Mouse (Mus musculus) spleen, adult 2 months (tissue): ENCODE results near the gene Slc18a2. TPM values are rescaled to one million over a fixed set of nuclear protein-coding genes. Genes with fewer than 3 reads are reported as not detected.

Experiments
- DNase-seq, 2 experiments: peaks; one replicate each; pipeline versions ENCODE4 v3.0.0 to v3.0.0-alpha.2; 2012 to 2021; ENCODE audit warnings: low spot score in 2 of 2, low read depth in 1 of 2
- H3K27ac ChIP-seq: fragments of 200-500 bp; 2 replicates; pipeline ENCODE4 v1.5.1; 2012; ENCODE audit warnings: low read length, inconsistent platforms; ENCODE audit not compliant: insufficient read depth
- H3K27me3 ChIP-seq: fragments of 200-500 bp; 2 replicates; pipeline ENCODE4 v1.6.1; 2012; ENCODE audit warnings: mild to moderate bottlenecking, moderate library complexity, low read length, inconsistent platforms; ENCODE audit not compliant: control insufficient read depth, insufficient read depth
- H3K36me3 ChIP-seq: fragments of 200-500 bp; 2 replicates; pipeline ENCODE4 v1.6.1; 2012; ENCODE audit warnings: mild to moderate bottlenecking, low read length, inconsistent platforms; ENCODE audit not compliant: control insufficient read depth, insufficient read depth
- H3K4me1 ChIP-seq: fragments of 200-500 bp; 2 replicates; pipeline ENCODE4 v1.6.1; 2011; ENCODE audit warnings: inconsistent platforms; ENCODE audit not compliant: control insufficient read depth, insufficient read depth, insufficient read length
- H3K4me3 ChIP-seq: fragments of 200-500 bp; 2 replicates; pipeline ENCODE4 v1.5.1; 2011; ENCODE audit warnings: mild to moderate bottlenecking, inconsistent platforms; ENCODE audit not compliant: insufficient read depth, insufficient read length; ENCODE audit errors: extremely low read depth
- CTCF ChIP-seq: fragments of 200-500 bp; IDR thresholded peaks from 2 replicates; pipeline ENCODE4 v1.5.1; 2011; ENCODE audit warnings: mild to moderate bottlenecking, inconsistent platforms; ENCODE audit not compliant: insufficient read depth, insufficient read length, insufficient replicate concordance; ENCODE audit errors: extremely low read depth
- POLR2A ChIP-seq: fragments of 200-500 bp; IDR thresholded peaks from 2 replicates; pipeline ENCODE4 v1.6.1; 2011; ENCODE audit warnings: low read depth, low read length, inconsistent platforms
- WGBS: fragments of 180-500 bp; shearing (Covaris S2); methylation state at CpG from one replicate; pipeline ENCODE4 v1.1.7; 2018; 5-methylcytosine and 5-hydroxymethylcytosine counted together
- polyA plus RNA-seq: library from polyadenylated mRNA; depleted of rRNA; stranded (reverse); fragments of >200 nt; gene quantifications from 2 replicates; pipeline ENCODE4 v1.2.3, GENCODE M21; 2012

The Slc18a2 gene
- polyA plus RNA-seq, 1 experiment, result 0.65 TPM

DNA sequence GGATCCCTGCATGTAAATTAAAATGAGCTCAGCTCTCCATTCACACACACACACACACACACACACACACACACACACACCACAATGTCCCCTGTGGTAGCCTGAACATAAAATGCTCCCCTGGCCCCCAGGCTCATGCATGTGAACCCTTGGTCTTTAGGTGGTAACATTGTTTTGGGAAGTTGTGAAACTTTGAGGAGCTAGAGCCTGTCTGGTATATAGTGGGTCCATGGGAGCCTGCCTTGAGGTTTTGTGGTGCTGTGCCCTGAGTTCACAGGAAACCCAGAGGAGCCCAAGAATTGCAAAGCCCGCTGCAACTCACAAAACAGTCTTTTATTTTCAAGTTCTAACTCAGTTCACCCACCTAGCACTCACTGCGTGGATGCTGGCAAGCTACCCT is 8.0 kb upstream of the Slc18a2 start:
- Histone ChIP-seq H3K27me3 (no peaks in the 10 kb centered on the region), H3K36me3 (no peaks in the 10 kb centered on the region), H3K4me1 (no peaks in the 10 kb centered on the region), H3K4me3 (no peak overlapping the region), H3K27ac (no peak overlapping the region)
- TF ChIP-seq POLR2A, result no peak
- no peak for TF ChIP-seq CTCF
- no peak for DNase-seq
- 17% methylated on average over 2 of the region's 2 CpGs for WGBS

DNA sequence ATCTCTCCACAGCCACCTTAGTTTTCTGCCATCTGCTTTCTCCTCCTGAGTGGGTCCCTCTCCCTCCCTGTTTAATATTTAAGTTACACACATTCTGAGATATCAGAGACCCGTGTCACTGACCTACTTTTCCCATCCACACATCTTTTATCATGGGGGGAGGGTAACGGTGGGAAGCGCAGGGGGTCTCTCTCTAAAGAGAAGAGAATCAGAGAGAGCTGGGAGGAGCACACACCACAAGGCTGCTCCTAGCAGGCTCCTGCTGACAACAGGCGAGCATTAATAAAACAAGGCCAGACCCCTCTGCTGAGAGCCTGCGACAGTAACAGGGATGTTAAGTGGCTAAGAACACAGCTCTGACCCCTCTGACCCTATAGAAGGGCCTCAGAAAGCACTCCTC is 1.1 kb upstream of the Slc18a2 start:
- TF ChIP-seq CTCF, result no peak
- TF ChIP-seq POLR2A, result no peak

DNA sequence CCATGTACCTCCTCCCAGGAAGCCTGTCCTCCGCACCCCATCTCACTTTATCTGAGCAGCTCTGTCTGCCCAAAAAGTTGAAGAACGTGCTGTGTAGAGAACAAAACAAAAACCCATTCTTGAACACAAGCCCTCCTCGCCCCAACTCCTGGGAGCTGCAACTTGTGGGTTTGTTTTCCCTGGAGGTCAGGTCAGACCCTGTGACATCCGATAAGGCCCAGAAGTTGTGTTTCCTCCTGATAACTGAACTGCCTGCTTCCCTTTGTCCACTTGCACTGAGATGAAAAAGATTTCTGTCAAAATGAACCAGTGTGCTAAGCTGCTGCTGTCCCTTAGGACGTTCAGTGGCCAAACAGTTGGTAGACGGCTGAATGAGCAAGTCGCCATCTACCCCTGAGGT is 908 bp downstream of the Slc18a2 start:
- WGBS, result 40% methylated on average over 7 of the region's 7 CpGs
- Histone ChIP-seq H3K4me3 (no peak overlapping the region), H3K4me1 (peaks cover 2% of the 10 kb centered on the region; the same call in 1 of the 2 replicates), H3K27ac (no peak overlapping the region), H3K27me3 (no peaks in the 10 kb centered on the region), H3K36me3 (no peaks in the 10 kb centered on the region)
- DNase-seq, result no peak
- TF ChIP-seq POLR2A (no peak), CTCF (no peak)

More for the DNA sequence above, 1.1 kb upstream of the Slc18a2 start:
- H3K36me3 ChIP-seq, result no peaks in the 10 kb centered on the region
- peaks cover 2% of the 10 kb centered on the region; the same call in 1 of the 2 replicates for H3K4me1 ChIP-seq
- no peak overlapping the region for H3K27ac ChIP-seq
- 88% methylated on average over 5 of the region's 5 CpGs for WGBS
- DNase-seq, result no peak
- H3K4me3 ChIP-seq, result no peak overlapping the region
- H3K27me3 ChIP-seq, result no peaks in the 10 kb centered on the region

DNA sequence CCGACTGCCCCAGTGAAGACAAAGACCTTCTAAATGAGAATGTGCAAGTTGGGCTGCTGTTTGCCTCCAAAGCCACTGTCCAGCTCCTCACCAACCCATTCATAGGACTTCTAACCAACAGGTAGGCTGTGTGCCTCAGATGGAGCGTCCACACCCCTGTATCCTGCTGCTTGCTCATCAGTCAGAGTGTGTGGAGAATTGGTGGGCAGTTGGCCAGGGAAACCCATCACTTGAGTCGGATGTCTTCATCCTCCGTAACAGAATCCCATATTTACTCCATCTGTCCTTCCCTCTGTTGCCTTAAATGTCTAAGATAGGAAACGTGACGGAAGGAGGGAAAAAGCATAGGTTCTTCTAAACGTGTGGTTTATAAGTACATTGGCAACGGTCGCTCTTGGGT is 2.5 kb downstream of the Slc18a2 start:
- WGBS, result 90% methylated on average over 9 of the region's 9 CpGs
- no peaks in the 10 kb centered on the region for H3K27me3 ChIP-seq
- TF ChIP-seq CTCF, result no peak
- no peak for TF ChIP-seq POLR2A
- H3K4me3 ChIP-seq, result no peak overlapping the region
- peaks cover 2% of the 10 kb centered on the region; the same call in 1 of the 2 replicates for H3K4me1 ChIP-seq
- no peaks in the 10 kb centered on the region for H3K36me3 ChIP-seq
- no peak overlapping the region for H3K27ac ChIP-seq
- no peak for DNase-seq

DNA sequence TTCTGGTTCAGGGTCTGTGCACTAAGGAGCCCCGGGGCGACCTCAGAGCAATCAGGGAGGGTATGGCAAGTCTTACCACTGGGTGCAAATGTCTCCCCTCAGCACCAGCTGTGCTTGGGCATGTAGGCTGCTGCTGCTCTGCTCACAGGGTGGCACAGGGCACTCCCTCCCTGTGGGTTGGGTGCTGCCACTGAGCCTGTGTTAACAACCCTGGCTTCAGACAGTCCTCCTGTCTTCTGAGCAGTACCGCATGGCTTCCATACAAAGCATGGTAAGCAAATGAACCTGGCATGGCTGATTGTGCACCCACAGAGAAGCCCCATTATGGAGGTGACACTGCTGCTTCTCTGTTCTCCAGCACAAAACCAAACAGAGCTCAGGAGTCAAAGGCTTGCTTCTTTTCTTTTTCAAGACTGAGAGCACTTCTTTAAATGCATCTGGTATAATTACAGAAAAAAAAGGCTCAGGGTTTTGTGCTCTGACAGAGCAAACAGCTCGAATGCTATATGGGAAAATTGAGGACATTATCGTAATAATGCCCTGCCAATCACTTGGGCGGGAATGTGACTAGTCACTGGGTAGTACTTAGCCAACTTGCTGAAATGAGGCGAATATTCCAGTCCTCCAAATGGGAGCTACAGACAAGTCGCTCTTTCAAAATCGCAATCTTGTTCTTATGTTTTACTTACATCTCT is 4.3 kb downstream of the Slc18a2 start:
- no peak for TF ChIP-seq POLR2A
- no peak for TF ChIP-seq CTCF
- H3K4me1 ChIP-seq, result peaks cover 2% of the 10 kb centered on the region; the same call in 1 of the 2 replicates
- WGBS, result 85% methylated on average over 9 of the region's 9 CpGs
- H3K4me3 ChIP-seq, result no peak overlapping the region
- H3K36me3 ChIP-seq, result no peaks in the 10 kb centered on the region
- no peak for DNase-seq
- no peak overlapping the region for H3K27ac ChIP-seq
- H3K27me3 ChIP-seq, result no peaks in the 10 kb centered on the region

DNA sequence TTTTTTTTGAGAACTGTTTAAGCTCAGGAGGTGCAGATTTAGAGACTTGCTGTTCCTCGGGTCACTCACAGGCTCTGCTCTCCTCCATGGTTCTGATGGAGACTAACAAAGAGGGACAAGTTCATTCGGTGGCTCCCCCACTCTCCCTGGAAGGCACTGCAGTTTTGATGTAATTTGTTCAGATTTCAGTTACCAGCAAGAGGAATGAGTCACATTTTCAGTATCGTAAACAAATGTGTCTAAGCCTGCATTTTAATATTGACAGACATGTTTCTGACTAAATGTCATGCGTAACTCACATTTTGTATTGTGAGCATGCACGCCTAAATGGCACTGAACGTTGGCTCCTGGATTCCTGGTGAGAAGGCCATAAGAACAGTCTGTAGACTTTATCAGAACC is 5.2 kb downstream of the Slc18a2 start:
- Histone ChIP-seq H3K27me3 (no peaks in the 10 kb centered on the region), H3K4me1 (peaks cover 2% of the 10 kb centered on the region; the same call in 1 of the 2 replicates), H3K4me3 (no peak overlapping the region), H3K36me3 (no peaks in the 10 kb centered on the region), H3K27ac (no peak overlapping the region)
- DNase-seq, result no peak
- TF ChIP-seq CTCF (no peak), POLR2A (no peak)
- WGBS, result 85% methylated on average over 6 of the region's 6 CpGs

DNA sequence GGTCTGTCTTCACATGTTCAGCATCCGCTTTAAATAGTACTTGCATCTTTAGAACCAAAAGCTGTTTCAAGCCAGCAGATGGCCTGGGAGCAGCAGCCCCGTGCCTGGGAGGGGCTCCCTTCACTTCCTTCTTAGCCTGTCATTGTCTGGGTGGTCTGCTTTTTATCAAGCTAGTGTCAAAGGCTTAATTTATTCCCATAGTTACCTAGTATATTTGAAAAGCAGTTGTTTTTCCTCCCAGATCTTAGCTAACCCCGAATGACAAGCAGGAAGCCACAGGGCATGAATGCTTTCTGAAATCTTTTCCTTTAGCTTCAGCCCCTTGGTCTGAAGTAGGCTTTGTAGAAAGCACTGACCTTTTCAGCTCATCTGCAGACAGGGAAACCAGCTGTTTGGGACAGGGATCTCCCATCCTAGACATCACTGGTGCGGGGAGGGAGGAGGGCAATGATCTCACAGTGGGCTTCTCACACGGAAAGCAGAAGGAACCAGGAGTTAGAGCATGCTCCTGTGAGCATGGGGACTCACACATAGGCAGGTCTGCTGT is 6.8 kb downstream of the Slc18a2 start:
- no peaks in the 10 kb centered on the region for H3K36me3 ChIP-seq
- no peak for DNase-seq
- WGBS, result 20% methylated on average over 5 of the region's 5 CpGs
- H3K4me3 ChIP-seq, result no peak overlapping the region
- H3K27ac ChIP-seq, result no peak overlapping the region
- H3K27me3 ChIP-seq, result no peaks in the 10 kb centered on the region
- TF ChIP-seq CTCF (no peak), POLR2A (no peak)
- H3K4me1 ChIP-seq, result no peaks in the 10 kb centered on the region
